Mouse (Mus musculus): Measurements from ENCODE around the gene Slc25a39. TPM values are rescaled to one million over a fixed set of nuclear protein-coding genes. Genes with fewer than 3 reads are reported as not detected.

Slc25a39 gene
- polyA plus RNA-seq, 1 experiment from 2014 or later, result 145 TPM

DNA sequence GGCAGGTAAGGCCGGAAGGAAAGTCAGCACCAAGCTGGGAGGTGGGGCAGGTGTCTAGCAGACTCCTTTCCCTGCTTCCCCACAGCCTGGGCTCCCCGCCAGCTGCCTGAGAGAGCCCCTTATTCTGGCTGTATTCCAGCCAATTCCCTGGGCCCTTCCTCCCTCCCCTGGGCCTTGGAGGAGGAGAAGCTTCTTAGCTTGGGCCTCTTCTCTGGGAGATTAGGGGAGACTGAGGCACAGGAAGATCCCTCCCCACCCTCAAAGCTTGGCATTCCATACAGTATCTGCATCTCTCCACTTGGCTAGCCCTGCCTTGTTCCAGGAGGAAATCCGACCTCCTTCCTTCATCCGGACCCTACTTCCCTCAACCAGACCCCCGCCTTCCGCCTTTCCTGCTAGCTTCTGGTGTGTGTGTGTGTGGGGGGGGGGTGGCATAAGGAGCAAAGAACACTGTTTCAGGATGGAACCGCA lies 38.2 kb upstream of the Slc25a39 start:
- peak; percentile 35 for ATAC-seq
- Histone ChIP-seq H3K4me2 (ENCODE audit: low read length) (peak overlapping the region; percentile 95), H3K27me3 (replicated peaks; ENCODE audit: control insufficient read depth, insufficient read depth, low read length) (0 out of 2 replicates have a peak, but pooled peaks cover 3% of the 10 kb centered on the region), H3K9me3 (replicated peaks; ENCODE audit: control insufficient read depth, low read length) (no peaks in the 10 kb centered on the region), H3K9ac (ENCODE audit: low read length) (peak overlapping the region; percentile 100), H3K36me3 (ENCODE audit: control insufficient read depth, insufficient read depth, low read length) (peaks cover 28% of the 10 kb centered on the region), H3K27ac (ENCODE audit: low read depth, low read length) (peak overlapping the region; percentile 97), H3K4me3 (ENCODE audit: low read depth, low read length) (peak overlapping the region; percentile 98), H3K4me1 (ENCODE audit: control insufficient read depth, insufficient read depth, low read length) (peaks cover 28% of the 10 kb centered on the region)
- 5% methylated on average over 7 of the region's 7 CpGs for WGBS
- peak; percentile 94 for DNase-seq (ENCODE audit: low spot score)

GRCm38 (mm10) chr11:102445264-102445890 lies 37.6 kb upstream of the Slc25a39 start:
- Histone ChIP-seq H3K9ac (ENCODE audit: low read length) (peak overlapping the region; percentile 100), H3K4me2 (ENCODE audit: low read length) (peak overlapping the region; percentile 95), H3K4me3 (ENCODE audit: low read depth, low read length) (peak overlapping the region; percentile 98), H3K27me3 (replicated peaks; ENCODE audit: control insufficient read depth, insufficient read depth, low read length) (0 out of 2 replicates have a peak, but pooled peaks cover 3% of the 10 kb centered on the region), H3K4me1 (ENCODE audit: control insufficient read depth, insufficient read depth, low read length) (peaks cover 28% of the 10 kb centered on the region), H3K27ac (ENCODE audit: low read depth, low read length) (peak overlapping the region; percentile 97), H3K36me3 (ENCODE audit: control insufficient read depth, insufficient read depth, low read length) (peaks cover 33% of the 10 kb centered on the region), H3K9me3 (replicated peaks; ENCODE audit: control insufficient read depth, low read length) (no peaks in the 10 kb centered on the region)
- peak; percentile 53 for DNase-seq (ENCODE audit: low spot score)
- WGBS, result 9% methylated on average over 10 of the region's 10 CpGs
- ATAC-seq, result peak; percentile 22; the same call in 1 of the 2 replicates

DNA sequence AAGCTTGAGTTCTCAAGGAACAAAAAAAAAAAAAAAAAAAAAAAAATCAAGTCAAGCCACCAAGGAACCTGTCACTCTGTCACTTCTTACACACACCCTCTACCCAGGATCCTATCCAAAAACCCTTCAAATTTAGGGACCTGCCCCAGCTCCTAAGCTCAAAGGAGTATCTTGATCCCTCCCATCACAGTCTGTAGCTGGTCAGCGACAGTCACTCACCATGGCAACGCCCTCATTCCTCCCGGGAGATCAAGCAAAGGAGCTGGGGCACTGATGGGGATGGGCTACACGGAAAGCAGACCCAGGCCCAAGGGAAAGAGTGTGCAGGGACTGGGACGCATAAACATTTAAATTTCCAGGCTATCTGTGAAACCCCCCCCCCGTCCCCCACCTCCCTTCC lies 37.0 kb upstream of the Slc25a39 start:
- no peak for DNase-seq (ENCODE audit: low spot score)
- ATAC-seq, result no peak
- Histone ChIP-seq H3K9me3 (replicated peaks; ENCODE audit: control insufficient read depth, low read length) (no peaks in the 10 kb centered on the region), H3K36me3 (ENCODE audit: control insufficient read depth, insufficient read depth, low read length) (peaks cover 39% of the 10 kb centered on the region), H3K27me3 (replicated peaks; ENCODE audit: control insufficient read depth, insufficient read depth, low read length) (0 out of 2 replicates have a peak, but pooled peaks cover 3% of the 10 kb centered on the region), H3K27ac (ENCODE audit: low read depth, low read length) (peak overlapping the region; percentile 97; the same call in 1 of the 2 replicates), H3K4me2 (ENCODE audit: low read length) (peak overlapping the region; percentile 95), H3K4me3 (ENCODE audit: low read depth, low read length) (peak overlapping the region; percentile 98), H3K9ac (ENCODE audit: low read length) (peak overlapping the region; percentile 100), H3K4me1 (ENCODE audit: control insufficient read depth, insufficient read depth, low read length) (peaks cover 28% of the 10 kb centered on the region)
- 6% methylated on average over 6 of the region's 6 CpGs for WGBS

- Histone ChIP-seq H3K9ac (ENCODE audit: low read length) (no peak overlapping the region), H3K4me1 (ENCODE audit: control insufficient read depth, insufficient read depth, low read length) (peaks cover 28% of the 10 kb centered on the region), H3K4me2 (ENCODE audit: low read length) (peak overlapping the region; percentile 95; the same call in 1 of the 2 replicates), H3K27me3 (replicated peaks; ENCODE audit: control insufficient read depth, insufficient read depth, low read length) (0 out of 2 replicates have a peak, but pooled peaks cover 3% of the 10 kb centered on the region), H3K4me3 (ENCODE audit: low read depth, low read length) (no peak overlapping the region), H3K9me3 (replicated peaks; ENCODE audit: control insufficient read depth, low read length) (no peaks in the 10 kb centered on the region), H3K36me3 (ENCODE audit: control insufficient read depth, insufficient read depth, low read length) (peaks cover 44% of the 10 kb centered on the region), H3K27ac (ENCODE audit: low read depth, low read length) (no peak overlapping the region)
- WGBS, result 76% methylated on average over 3 of the region's 3 CpGs
- DNase-seq (ENCODE audit: low spot score) (no peak), ATAC-seq (no peak)
These were observed 36.6 kb upstream of the Slc25a39 start for GRCm38 (mm10) chr11:102444321-102444720.

GRCm38 (mm10) chr11:102443740-102444139 lies 36.0 kb upstream of the Slc25a39 start:
- 0 out of 2 replicates have a peak, but pooled peaks cover 3% of the 10 kb centered on the region for H3K27me3 ChIP-seq (replicated peaks; ENCODE audit: control insufficient read depth, insufficient read depth, low read length)

GRCm38 (mm10) chr11:102442089-102442488 lies 34.3 kb upstream of the Slc25a39 start:
- Histone ChIP-seq H3K4me1 (ENCODE audit: control insufficient read depth, insufficient read depth, low read length) (peaks cover 39% of the 10 kb centered on the region), H3K27me3 (replicated peaks; ENCODE audit: control insufficient read depth, insufficient read depth, low read length) (no peaks in the 10 kb centered on the region), H3K27ac (ENCODE audit: low read depth, low read length) (no peak overlapping the region), H3K4me2 (ENCODE audit: low read length) (no peak overlapping the region), H3K9ac (ENCODE audit: low read length) (no peak overlapping the region), H3K9me3 (replicated peaks; ENCODE audit: control insufficient read depth, low read length) (no peaks in the 10 kb centered on the region), H3K4me3 (ENCODE audit: low read depth, low read length) (no peak overlapping the region), H3K36me3 (ENCODE audit: control insufficient read depth, insufficient read depth, low read length) (peaks cover 66% of the 10 kb centered on the region)
- DNase-seq (ENCODE audit: low spot score), result no peak
- 87% methylated on average over 6 of the region's 6 CpGs for whole genome bisulfite sequencing
- no peak for ATAC-seq

More at GRCm38 (mm10) chr11:102443740-102444139, 36.0 kb upstream of the Slc25a39 start:
- Histone ChIP-seq H3K27ac (ENCODE audit: low read depth, low read length) (no peak overlapping the region), H3K4me1 (ENCODE audit: control insufficient read depth, insufficient read depth, low read length) (peaks cover 31% of the 10 kb centered on the region), H3K4me3 (ENCODE audit: low read depth, low read length) (no peak overlapping the region), H3K4me2 (ENCODE audit: low read length) (no peak overlapping the region), H3K9ac (ENCODE audit: low read length) (no peak overlapping the region), H3K36me3 (ENCODE audit: control insufficient read depth, insufficient read depth, low read length) (peaks cover 50% of the 10 kb centered on the region), H3K9me3 (replicated peaks; ENCODE audit: control insufficient read depth, low read length) (no peaks in the 10 kb centered on the region)
- ATAC-seq (no peak), DNase-seq (ENCODE audit: low spot score) (no peak)
- 70% methylated on average over 12 of the region's 12 CpGs for WGBS

GRCm38 (mm10) chr11:102441434-102441833 lies 33.7 kb upstream of the Slc25a39 start:
- Histone ChIP-seq H3K4me2 (ENCODE audit: low read length) (no peak overlapping the region), H3K27ac (ENCODE audit: low read depth, low read length) (no peak overlapping the region), H3K4me1 (ENCODE audit: control insufficient read depth, insufficient read depth, low read length) (peaks cover 41% of the 10 kb centered on the region), H3K36me3 (ENCODE audit: control insufficient read depth, insufficient read depth, low read length) (peaks cover 73% of the 10 kb centered on the region), H3K27me3 (replicated peaks; ENCODE audit: control insufficient read depth, insufficient read depth, low read length) (no peaks in the 10 kb centered on the region), H3K4me3 (ENCODE audit: low read depth, low read length) (no peak overlapping the region), H3K9ac (ENCODE audit: low read length) (no peak overlapping the region), H3K9me3 (replicated peaks; ENCODE audit: control insufficient read depth, low read length) (no peaks in the 10 kb centered on the region)
- DNase-seq (ENCODE audit: low spot score) (no peak), ATAC-seq (no peak)
- 79% methylated on average over 3 of the region's 3 CpGs for WGBS

DNA sequence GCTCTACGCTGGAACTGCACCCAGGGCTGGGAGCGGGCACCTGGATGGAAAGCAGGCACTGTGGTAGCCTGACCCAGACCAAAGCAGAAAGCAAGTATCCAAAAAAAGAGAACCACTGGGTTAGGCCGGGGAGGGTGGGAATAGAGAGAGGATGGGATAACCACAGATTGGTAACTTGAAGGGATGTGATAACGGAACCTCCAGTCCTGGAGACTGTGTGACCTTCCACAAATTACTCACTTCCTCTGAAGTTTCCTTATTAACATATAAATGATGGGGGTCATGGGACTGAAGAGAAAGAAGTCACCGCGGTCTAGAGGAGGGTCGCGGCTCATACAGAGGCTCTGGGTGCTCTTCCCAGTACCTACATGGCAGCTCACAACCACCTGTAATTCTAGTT lies 32.5 kb upstream of the Slc25a39 start:
- H3K4me1 ChIP-seq (ENCODE audit: control insufficient read depth, insufficient read depth, low read length), result peaks cover 30% of the 10 kb centered on the region
- no peaks in the 10 kb centered on the region for H3K27me3 ChIP-seq (replicated peaks; ENCODE audit: control insufficient read depth, insufficient read depth, low read length)
- 93% methylated on average over 8 of the region's 8 CpGs for WGBS

More for the DNA sequence above, 32.5 kb upstream of the Slc25a39 start:
- Histone ChIP-seq H3K36me3 (ENCODE audit: control insufficient read depth, insufficient read depth, low read length) (peaks cover 85% of the 10 kb centered on the region), H3K9ac (ENCODE audit: low read length) (no peak overlapping the region), H3K4me2 (ENCODE audit: low read length) (no peak overlapping the region), H3K27ac (ENCODE audit: low read depth, low read length) (no peak overlapping the region), H3K9me3 (replicated peaks; ENCODE audit: control insufficient read depth, low read length) (no peaks in the 10 kb centered on the region), H3K4me3 (ENCODE audit: low read depth, low read length) (no peak overlapping the region)
- DNase-seq (ENCODE audit: low spot score), result no peak
- ATAC-seq, result no peak

Measured in forebrain, embryonic 14.5 days (tissue).